Mouse (Mus musculus) E14TG2a.4 (cell line): ENCODE data around the gene Entpd2.

Experiments
- CTCF ChIP-seq: conservative IDR thresholded peaks from 2 replicates; pipeline ENCODE4 v1.5.1; 2014; ENCODE audit warnings: low read length
- NANOG ChIP-seq: IDR thresholded peaks from 2 replicates; pipeline ENCODE4 v1.6.1; 2014; ENCODE audit warnings: borderline replicate concordance, low read length, mixed read lengths
- POU5F1 ChIP-seq: IDR thresholded peaks from 2 replicates; pipeline ENCODE4 v1.6.1; 2014; ENCODE audit warnings: low read length, borderline replicate concordance

GRCm38 (mm10) chr2:25427256-25427655 lies 31.6 kb downstream of the Entpd2 start:
- TF ChIP-seq CTCF (no peak), NANOG (no peak), POU5F1 (no peak)
